Mouse (Mus musculus) MEL (cell line): ENCODE data around the gene Lbp. TPM values are rescaled to one million over a fixed set of nuclear protein-coding genes. Genes with fewer than 3 reads are reported as not detected.
A peak's percentile ranks its signal among the peaks of the same experiment; 100 is the strongest.

Source experiments
- DNase-seq: peaks from one replicate; pipeline ENCODE4 v3.0.0; 2011; ENCODE audit warnings: low read depth, low spot score
- H3K27ac ChIP-seq: 2 replicates; pipeline ENCODE4 v1.5.1; 2012; ENCODE audit warnings: low read depth, mild to moderate bottlenecking, control low read depth, low read length, moderate library complexity; ENCODE audit not compliant: control insufficient read depth
- H3K27me3 ChIP-seq, 2 experiments: fragments of 150-350 bp in 1 of 2; sonication (generic) in 1 of 2; 2 replicates each; pipeline ENCODE4 v1.6.1; 2012; ENCODE audit warnings: low read length in 2 of 2, mild to moderate bottlenecking in 2 of 2, improper control_type of control experiment in 1 of 2, moderate library complexity in 1 of 2; ENCODE audit not compliant: insufficient read depth in 2 of 2, control insufficient read depth in 1 of 2
- H3K36me3 ChIP-seq, 2 experiments: 2 replicates each; pipeline ENCODE4 v1.6.1; 2012 to 2014; ENCODE audit warnings: low read length in 2 of 2, improper control_type of control experiment in 1 of 2, inconsistent platforms in 1 of 2, mild to moderate bottlenecking in 1 of 2; ENCODE audit not compliant: insufficient read depth in 2 of 2, control insufficient read depth in 1 of 2
- H3K4me1 ChIP-seq, 2 experiments: fragments of 150-350 bp in 1 of 2; sonication (generic) in 1 of 2; 2 replicates each; pipeline ENCODE4 v1.6.1; 2012; ENCODE audit warnings: low read length in 2 of 2, improper control_type of control experiment in 1 of 2, mild to moderate bottlenecking in 1 of 2; ENCODE audit not compliant: insufficient read depth in 2 of 2, control insufficient read depth in 1 of 2
- H3K4me3 ChIP-seq, 2 experiments: fragments of 150-350 bp in 1 of 2; sonication (generic) in 1 of 2; 2 replicates each; pipeline ENCODE4 v1.5.1; 2012; ENCODE audit warnings: low read depth in 2 of 2, low read length in 2 of 2, mild to moderate bottlenecking in 2 of 2, moderate library complexity in 2 of 2, control low read depth in 1 of 2, improper control_type of control experiment in 1 of 2; ENCODE audit not compliant: control insufficient read depth in 1 of 2, insufficient read depth in 1 of 2
- H3K79me2 ChIP-seq: 2 replicates; pipeline ENCODE4 v1.6.1; 2012; ENCODE audit warnings: mild to moderate bottlenecking, low read length, moderate library complexity; ENCODE audit not compliant: control insufficient read depth, poor library complexity, insufficient read depth
- H3K9ac ChIP-seq: 2 replicates; pipeline ENCODE4 v1.6.1; 2012; ENCODE audit warnings: low read depth, mild to moderate bottlenecking, control low read depth, low read length, moderate library complexity; ENCODE audit not compliant: control insufficient read depth, poor library complexity, severe bottlenecking
- H3K9me3 ChIP-seq: fragments of 150-350 bp; sonication (generic); replicated peaks from 2 replicates; pipeline ENCODE4 v1.6.1; 2012; ENCODE audit warnings: mild to moderate bottlenecking, low read length, improper control_type of control experiment, moderate library complexity; ENCODE audit not compliant: insufficient read depth
- BHLHE40 ChIP-seq: IDR thresholded peaks from 2 replicates; pipeline ENCODE4 v1.6.1; 2012; ENCODE audit warnings: low read depth, mild to moderate bottlenecking, inconsistent platforms, low read length, improper control_type of control experiment, borderline replicate concordance
- CHD1 ChIP-seq: IDR thresholded peaks from 2 replicates; pipeline ENCODE4 v1.6.1; 2012; ENCODE audit warnings: low read depth, mild to moderate bottlenecking, inconsistent platforms, low read length, improper control_type of control experiment
- ELF1 ChIP-seq: IDR thresholded peaks from 2 replicates; pipeline ENCODE4 v1.6.1; 2014; ENCODE audit warnings: low read depth, mild to moderate bottlenecking, inconsistent platforms, low read length, improper control_type of control experiment, moderate library complexity
- EP300 ChIP-seq, 2 experiments: IDR thresholded peaks; 2 replicates each; pipeline ENCODE4 v1.6.1; 2011; ENCODE audit warnings: improper control_type of control experiment in 2 of 2, low read length in 2 of 2, low read depth in 1 of 2, mild to moderate bottlenecking in 1 of 2
- ETS1 ChIP-seq: IDR thresholded peaks from 2 replicates; pipeline ENCODE4 v1.6.1; 2012; ENCODE audit warnings: low read depth, mild to moderate bottlenecking, inconsistent platforms, low read length, improper control_type of control experiment, moderate library complexity
- GATA1 ChIP-seq: IDR thresholded peaks from 2 replicates; pipeline ENCODE4 v1.6.1; 2011; ENCODE audit warnings: low read depth, low read length, improper control_type of control experiment
- HCFC1 ChIP-seq: IDR thresholded peaks from 2 replicates; pipeline ENCODE4 v1.6.1; 2012; ENCODE audit warnings: low read depth, mild to moderate bottlenecking, inconsistent platforms, low read length, improper control_type of control experiment, moderate library complexity
- KAT2A ChIP-seq: conservative IDR thresholded peaks from 2 replicates; pipeline ENCODE4 v1.6.1; 2012; ENCODE audit warnings: low read depth, low read length, improper control_type of control experiment, inconsistent platforms
- MAX ChIP-seq: IDR thresholded peaks from 2 replicates; pipeline ENCODE4 v1.6.1; 2011; ENCODE audit warnings: low read length, improper control_type of control experiment
- MAZ ChIP-seq: IDR thresholded peaks from 2 replicates; pipeline ENCODE4 v1.6.1; 2012; ENCODE audit warnings: low read depth, mild to moderate bottlenecking, inconsistent platforms, low read length, improper control_type of control experiment
- MXI1 ChIP-seq: IDR thresholded peaks from 2 replicates; pipeline ENCODE4 v1.6.1; 2011; ENCODE audit warnings: mild to moderate bottlenecking, low read depth, low read length, improper control_type of control experiment
- MYB ChIP-seq: IDR thresholded peaks from 2 replicates; pipeline ENCODE4 v1.6.1; 2011; ENCODE audit warnings: mild to moderate bottlenecking, low read depth, low read length, improper control_type of control experiment
- MYC ChIP-seq: IDR thresholded peaks from 2 replicates; pipeline ENCODE4 v1.6.1; 2011; ENCODE audit warnings: low read depth, mild to moderate bottlenecking, low read length, improper control_type of control experiment, moderate library complexity
- POLR2A ChIP-seq, 2 experiments: IDR thresholded peaks; 2 replicates each; pipeline ENCODE4 v1.6.1; 2011 to 2012; ENCODE audit warnings: low read length in 2 of 2, mild to moderate bottlenecking in 2 of 2, control low read depth in 1 of 2, improper control_type of control experiment in 1 of 2, low read depth in 1 of 2, moderate library complexity in 1 of 2; ENCODE audit not compliant: control insufficient read depth in 1 of 2, insufficient read depth in 1 of 2, poor library complexity in 1 of 2
- RAD21 ChIP-seq: IDR thresholded peaks from 2 replicates; pipeline ENCODE4 v1.6.1; 2011; ENCODE audit warnings: mild to moderate bottlenecking, low read depth, low read length, improper control_type of control experiment
- SIN3A ChIP-seq: IDR thresholded peaks from 2 replicates; pipeline ENCODE4 v1.6.1; 2012; ENCODE audit warnings: low read length, improper control_type of control experiment, inconsistent platforms
- SMC3 ChIP-seq: IDR thresholded peaks from 2 replicates; pipeline ENCODE4 v1.6.1; 2011; ENCODE audit warnings: low read depth, low read length, improper control_type of control experiment
- TAL1 ChIP-seq: IDR thresholded peaks from 2 replicates; pipeline ENCODE4 v1.6.1; 2012; ENCODE audit warnings: mild to moderate bottlenecking, inconsistent platforms, low read length, moderate library complexity, mixed read lengths
- TBP ChIP-seq: IDR thresholded peaks from 2 replicates; pipeline ENCODE4 v1.8.0; 2011; ENCODE audit warnings: low read depth, low read length, improper control_type of control experiment
- TCF12 ChIP-seq: IDR thresholded peaks from 2 replicates; pipeline ENCODE4 v1.6.1; 2014; ENCODE audit warnings: low read depth, mild to moderate bottlenecking, inconsistent platforms, low read length, improper control_type of control experiment, moderate library complexity
- USF1 ChIP-seq: IDR thresholded peaks from 2 replicates; pipeline ENCODE4 v1.6.1; 2014; ENCODE audit warnings: low read depth, mild to moderate bottlenecking, inconsistent platforms, low read length, improper control_type of control experiment, moderate library complexity
- USF2 ChIP-seq, 2 experiments: IDR thresholded peaks; 2 replicates each; pipeline ENCODE4 v1.6.1; 2011 to 2012; ENCODE audit warnings: improper control_type of control experiment in 2 of 2, low read length in 2 of 2, borderline replicate concordance in 1 of 2, inconsistent platforms in 1 of 2, low read depth in 1 of 2, mild to moderate bottlenecking in 1 of 2; ENCODE audit not compliant: insufficient read depth in 1 of 2
- ZNF384 ChIP-seq: IDR thresholded peaks from 2 replicates; pipeline ENCODE4 v1.6.1; 2012; ENCODE audit warnings: low read depth, mild to moderate bottlenecking, inconsistent platforms, low read length, improper control_type of control experiment
- polyA plus RNA-seq, 2 experiments: library from polyadenylated mRNA; stranded (reverse) in 1 of 2; unstranded in 1 of 2; fragments of >175 nt in 1 of 2; fragments of >200 nt in 1 of 2; gene quantifications; 2 replicates each; pipeline versions ENCODE4 v1.2.1 to v1.2.4; 2012; ENCODE audit warnings: low replicate concordance in 2 of 2, low read depth in 1 of 2; ENCODE audit not compliant: insufficient read length in 2 of 2, insufficient read depth in 1 of 2, missing spikeins in 1 of 2
- total RNA-seq: library from RNA; depleted of rRNA; stranded (reverse); fragments of 300-350 nt; gene quantifications from 2 replicates; pipeline ENCODE4 v1.2.3, GENCODE M21; 2012

Gene Lbp
- total and polyA plus RNA-seq, 3 experiments = not detected

- Histone ChIP-seq H3K27me3 (no peaks in the 10 kb centered on the region), H3K4me1 (peaks cover 6 to 13% of the 10 kb centered on the region in 2 experiments; a peak in 3 of 4 replicates), H3K9me3 (no peaks in the 10 kb centered on the region), H3K4me3 (no peak overlapping the region), H3K9ac (no peak overlapping the region), H3K36me3 (peaks cover 0 to 2% of the 10 kb centered on the region in 2 experiments; a peak in 2 of 4 replicates), H3K27ac (no peak overlapping the region), H3K79me2 (no peaks in the 10 kb centered on the region)
- TF ChIP-seq CHD1 (no peak), TAL1 (no peak), MYC (no peak), MYB (no peak), SMC3 (no peak), GATA1 (no peak), HCFC1 (no peak), MAX (no peak), ZNF384 (no peak), TCF12 (no peak)
- no peak for DNase-seq
Observed at GRCm38 (mm10) chr2:158370173-158370550, 63.9 kb downstream of the Lbp start.

- no peaks in the 10 kb centered on the region for H3K9me3 ChIP-seq
- H3K9ac ChIP-seq = no peak overlapping the region
- peak; percentile 80 for DNase-seq
- peaks cover 5 to 9% of the 10 kb centered on the region in 2 experiments; a peak in 3 of 4 replicates for H3K4me1 ChIP-seq
- peak overlapping the region in 1 of 2 experiments; percentile 46; a peak in 1 of 4 replicates for H3K4me3 ChIP-seq
- TF ChIP-seq POLR2A (IDR thresholded peaks at IDR 0.05; ENCODE audit: control insufficient read depth in 1 of 2, insufficient read depth in 1 of 2, low read depth in 1 of 2, low read length in 2 of 2, poor library complexity in 1 of 2) (no peak), TBP (0 out of 2 replicates have a peak, but pooled peaks have one; percentile 31), SIN3A (peak; percentile 81), USF2 (IDR thresholded peaks at IDR 0.05; ENCODE audit: borderline replicate concordance in 1 of 2, insufficient read depth in 1 of 2, low read depth in 1 of 2, low read length in 2 of 2) (peak in 1 of 2 experiments; percentile 83; a peak in 3 of 4 replicates), USF1 (peak; percentile 93), RAD21 (no peak), ELF1 (no peak), TAL1 (no peak), TCF12 (0 out of 2 replicates have a peak, but pooled peaks have one; percentile 14), MYB (no peak), MAZ (no peak), ZNF384 (no peak), ETS1 (peak; percentile 90), BHLHE40 (peak; percentile 95), KAT2A (no peak), GATA1 (peak; percentile 33; the same call in 1 of the 2 replicates), MXI1 (peak; percentile 92), EP300 (IDR thresholded peaks at IDR 0.05; ENCODE audit: low read depth in 1 of 2, low read length in 2 of 2) (peak in 1 of 2 experiments; percentile 5; a peak in 1 of 4 replicates), MAX (peak; percentile 96)
- TF ChIP-seq, all 39 proteins: peak for 11
- H3K27me3 ChIP-seq = no peaks in the 10 kb centered on the region
- H3K27ac ChIP-seq = no peak overlapping the region
- H3K79me2 ChIP-seq = no peaks in the 10 kb centered on the region
- peaks cover 0 to 2% of the 10 kb centered on the region in 2 experiments; a peak in 1 of 4 replicates for H3K36me3 ChIP-seq
Observed at GRCm38 (mm10) chr2:158373061-158373460, 66.8 kb downstream of the Lbp start.
